Mouse (Mus musculus) E14TG2a.4 (cell line): ENCODE measurements around the gene Clec2l.

Source experiments
- CTCF ChIP-seq: conservative IDR thresholded peaks from 2 replicates; pipeline ENCODE4 v1.5.1; 2014; ENCODE audit warnings: low read length
- NANOG ChIP-seq: IDR thresholded peaks from 2 replicates; pipeline ENCODE4 v1.6.1; 2014; ENCODE audit warnings: borderline replicate concordance, low read length, mixed read lengths
- POU5F1 ChIP-seq: IDR thresholded peaks from 2 replicates; pipeline ENCODE4 v1.6.1; 2014; ENCODE audit warnings: low read length, borderline replicate concordance

DNA sequence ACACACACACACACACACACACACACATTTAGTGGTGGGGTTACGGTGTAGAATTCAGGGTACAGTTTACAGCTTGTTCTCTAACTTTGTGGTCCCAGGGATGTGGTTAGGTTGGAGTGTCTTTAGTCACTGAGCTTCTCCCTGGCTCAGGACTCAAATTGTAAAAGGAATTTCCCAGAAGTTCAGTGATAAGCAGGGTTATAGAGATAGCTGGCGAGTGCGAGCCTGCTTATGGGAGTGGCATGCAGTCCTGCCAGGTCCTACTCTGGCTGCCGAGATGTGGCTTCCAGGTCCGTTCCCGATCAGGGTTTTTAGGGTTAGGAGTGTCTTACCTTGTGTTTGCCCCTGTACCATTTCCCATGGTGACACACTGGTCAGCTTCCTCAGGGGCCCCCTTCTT is 13.3 kb downstream of the Clec2l start:
- TF ChIP-seq CTCF, result no peak
- TF ChIP-seq POU5F1, result no peak
- no peak for TF ChIP-seq NANOG
